Mouse (Mus musculus): ENCODE data around the gene Olfr61. TPM values are rescaled to one million over a fixed set of nuclear protein-coding genes. Genes with fewer than 3 reads are reported as not detected.
"Not testable (repeated sequence)": the region's sequence is repeated elsewhere in the genome, so short reads cannot be mapped to it uniquely, and the experiment has no call there.

Olfr61 gene
- not detected in 2 replicates for polyA plus RNA-seq (2012; rRNA removed)

DNA sequence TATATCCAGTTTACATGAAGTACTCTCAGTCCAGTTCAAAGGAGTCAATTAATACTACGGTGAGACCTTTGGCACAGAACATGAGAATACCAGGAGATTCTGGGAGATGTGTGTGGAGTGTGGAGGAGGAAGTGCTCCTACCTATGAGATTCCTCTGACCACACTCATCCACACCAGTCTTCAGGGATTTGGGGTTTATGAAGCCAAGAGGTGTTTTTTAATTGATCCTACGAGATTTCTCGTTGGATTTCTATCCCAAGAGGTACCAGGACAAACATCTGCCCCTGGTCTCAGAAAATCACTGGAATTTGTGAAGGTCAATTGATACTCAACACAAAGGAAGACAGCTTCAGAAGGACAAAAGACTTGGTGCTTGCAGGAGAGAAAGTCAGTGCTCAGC lies at the start of gene Olfr61:
Gene Olfr61 (plus strand): TSS at position 301 of the 400 bp plus-strand sequence.
- H3K27me3 ChIP-seq (ENCODE audit: control insufficient read depth, insufficient read depth, low read length); H3K4me1 ChIP-seq (ENCODE audit: control insufficient read depth, insufficient read depth, low read length); H3K27ac ChIP-seq (ENCODE audit: insufficient read depth, low read length); H3K4me3 ChIP-seq (replicated peaks; ENCODE audit: insufficient read depth, low read depth, low read length); DNase-seq: not testable (repeated sequence)
- WGBS, result 81% methylated on average over 3 of the region's 3 CpGs

DNA sequence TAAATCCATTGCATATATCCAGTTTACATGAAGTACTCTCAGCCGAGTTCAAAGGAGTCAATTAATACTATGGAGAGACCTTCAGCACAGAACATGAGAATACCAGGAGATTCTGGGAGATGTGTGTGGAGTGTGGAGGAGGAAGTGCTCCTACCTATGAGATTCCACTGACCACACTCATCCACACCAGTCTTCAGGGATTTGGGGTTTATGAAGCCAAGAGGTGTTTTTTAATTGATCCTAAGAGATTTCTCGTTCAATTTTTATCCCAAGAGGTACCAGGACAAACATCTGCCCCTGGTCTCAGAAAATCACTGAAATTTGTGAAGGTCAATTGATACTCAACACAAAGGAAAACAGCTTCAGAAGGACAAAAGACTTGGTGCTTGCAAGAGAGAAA lies 27.8 kb upstream of the Olfr61 start, which contains the start of gene Olfr46:
Gene Olfr46 (plus strand): TSS at position 301 of the 400 bp plus-strand sequence.
- WGBS, result 78% methylated on average over 2 of the region's 2 CpGs
- not testable (repeated sequence) for H3K4me1 ChIP-seq (ENCODE audit: control insufficient read depth, insufficient read depth, low read length); H3K27ac ChIP-seq (ENCODE audit: insufficient read depth, low read length); H3K27me3 ChIP-seq (ENCODE audit: control insufficient read depth, insufficient read depth, low read length); H3K4me3 ChIP-seq (replicated peaks; ENCODE audit: insufficient read depth, low read depth, low read length); DNase-seq

DNA sequence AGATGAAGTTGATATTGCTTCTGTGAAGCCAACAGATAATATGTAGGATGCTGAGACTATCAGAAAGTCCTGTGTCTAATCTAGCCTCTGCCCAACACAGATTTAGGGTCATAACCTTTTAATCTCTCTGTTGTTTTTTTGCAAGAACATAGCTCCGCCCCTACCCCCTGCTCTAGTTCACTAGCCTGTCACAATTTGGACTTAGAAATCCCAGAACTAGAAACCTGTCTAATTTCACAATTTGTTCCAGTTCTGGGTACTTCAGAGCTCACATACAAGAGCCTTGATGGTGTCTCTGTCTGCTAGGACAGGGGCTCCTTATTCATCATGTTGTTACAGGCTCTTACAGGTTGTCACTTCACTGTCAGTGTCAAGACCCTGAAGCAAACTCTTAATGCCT lies 1.8 kb downstream of the Olfr61 start:
- no peak for DNase-seq
- Histone ChIP-seq H3K27ac (ENCODE audit: insufficient read depth, low read length) (no peak overlapping the region), H3K27me3 (ENCODE audit: control insufficient read depth, insufficient read depth, low read length) (no peaks in the 10 kb centered on the region), H3K4me1 (ENCODE audit: control insufficient read depth, insufficient read depth, low read length) (no peaks in the 10 kb centered on the region; the same call in 1 of the 2 replicates), H3K4me3 (replicated peaks; ENCODE audit: insufficient read depth, low read depth, low read length) (no peak overlapping the region)
- no peak for TF ChIP-seq POLR2A (IDR thresholded peaks at IDR 0.05; ENCODE audit: borderline replicate concordance, insufficient read depth, low read length)
- no peak for TF ChIP-seq CTCF (IDR thresholded peaks at IDR 0.05; ENCODE audit: borderline replicate concordance, insufficient read depth, low read depth, low read length)
- 72% methylated on average over 1 of the region's 1 CpGs for WGBS

DNA sequence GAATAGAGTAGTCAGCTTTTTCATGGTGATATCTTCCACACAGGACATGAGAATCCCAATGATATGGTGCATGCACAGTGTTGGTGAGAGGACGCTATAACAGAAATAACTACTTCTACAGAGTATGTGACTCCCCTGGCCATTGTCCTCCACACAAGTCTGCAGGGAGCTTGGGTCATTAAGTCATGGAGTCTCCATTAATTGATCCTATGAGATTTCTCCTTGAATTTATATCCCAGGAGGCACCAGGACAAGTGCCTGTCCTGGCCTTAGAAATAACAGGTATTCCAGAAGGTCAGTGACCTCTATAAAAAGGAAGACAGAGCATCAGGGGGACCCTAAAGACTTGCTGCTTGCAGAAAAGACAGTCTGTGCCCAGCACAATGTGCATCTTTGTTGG lies 17.4 kb downstream of the Olfr61 start, which contains the start of gene Olfr53:
Gene Olfr53 (plus strand): TSS at position 301 of the 400 bp plus-strand sequence.
- TF ChIP-seq POLR2A (IDR thresholded peaks at IDR 0.05; ENCODE audit: borderline replicate concordance, insufficient read depth, low read length) (no peak), CTCF (IDR thresholded peaks at IDR 0.05; ENCODE audit: borderline replicate concordance, insufficient read depth, low read depth, low read length) (no peak)
- Histone ChIP-seq H3K27ac (ENCODE audit: insufficient read depth, low read length) (no peak within 1 kb of the TSS), H3K27me3 (ENCODE audit: control insufficient read depth, insufficient read depth, low read length) (no peaks in the 10 kb centered on the region), H3K4me1 (ENCODE audit: control insufficient read depth, insufficient read depth, low read length) (no peaks in the 10 kb centered on the region), H3K4me3 (replicated peaks; ENCODE audit: insufficient read depth, low read depth, low read length) (no peak within 1 kb of the TSS)
- WGBS, result 86% methylated on average over 1 of the region's 1 CpGs
- no peak for DNase-seq

DNA sequence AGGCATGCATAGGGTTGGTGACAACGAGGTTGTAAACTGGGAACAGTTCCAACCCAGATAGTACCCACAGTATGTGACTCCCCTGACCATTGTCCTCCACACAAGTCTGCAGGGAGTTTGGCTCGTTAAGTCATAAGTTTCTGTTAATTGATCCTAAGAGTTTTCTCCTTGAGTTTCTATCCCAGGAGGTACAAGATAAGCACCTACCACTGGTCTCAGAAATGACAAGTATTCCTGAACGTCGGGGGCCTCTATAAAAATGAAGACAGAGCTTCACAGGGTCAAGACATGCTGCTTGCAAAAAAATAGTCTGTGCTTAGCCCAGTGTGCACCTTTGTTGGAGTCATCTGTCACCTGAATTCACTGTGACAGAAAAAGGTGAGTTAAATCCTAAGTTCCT lies 30.9 kb downstream of the Olfr61 start, which contains the start of gene Olfr539:
Gene Olfr539 (plus strand): TSS at position 301 of the 400 bp plus-strand sequence.
- no peak for TF ChIP-seq POLR2A (IDR thresholded peaks at IDR 0.05; ENCODE audit: borderline replicate concordance, insufficient read depth, low read length)
- Histone ChIP-seq H3K4me3 (replicated peaks; ENCODE audit: insufficient read depth, low read depth, low read length) (no peak within 1 kb of the TSS), H3K27ac (ENCODE audit: insufficient read depth, low read length) (no peak within 1 kb of the TSS), H3K27me3 (ENCODE audit: control insufficient read depth, insufficient read depth, low read length) (no peaks in the 10 kb centered on the region), H3K4me1 (ENCODE audit: control insufficient read depth, insufficient read depth, low read length) (no peaks in the 10 kb centered on the region)
- WGBS, result 58% methylated on average over 4 of the region's 4 CpGs
- DNase-seq, result no peak

DNA sequence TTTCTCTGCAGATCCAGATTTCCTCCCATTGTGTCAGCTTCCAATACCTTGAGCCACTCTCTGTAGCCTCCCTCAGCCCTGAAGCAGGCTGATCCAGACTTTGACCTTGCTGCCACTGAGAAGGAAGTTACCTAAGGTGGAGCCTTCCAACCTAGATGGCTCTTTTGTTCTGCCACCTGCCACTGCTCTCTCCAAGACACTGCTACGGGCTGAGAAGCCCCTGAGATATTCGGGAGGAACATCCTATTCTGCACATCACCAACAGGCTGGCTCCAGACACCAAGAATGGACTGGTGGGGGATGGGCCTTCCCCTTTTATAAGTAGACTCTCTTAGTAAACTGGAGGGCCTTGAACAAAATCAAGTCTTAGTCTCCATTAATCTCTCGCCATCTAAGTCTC lies 41.9 kb downstream of the Olfr61 start:
- H3K27ac ChIP-seq (ENCODE audit: insufficient read depth, low read length); H3K27me3 ChIP-seq (ENCODE audit: control insufficient read depth, insufficient read depth, low read length); H3K4me1 ChIP-seq (ENCODE audit: control insufficient read depth, insufficient read depth, low read length); H3K4me3 ChIP-seq (replicated peaks; ENCODE audit: insufficient read depth, low read depth, low read length); DNase-seq: not testable (repeated sequence)
- 72% methylated on average over 3 of the region's 3 CpGs for WGBS

DNA sequence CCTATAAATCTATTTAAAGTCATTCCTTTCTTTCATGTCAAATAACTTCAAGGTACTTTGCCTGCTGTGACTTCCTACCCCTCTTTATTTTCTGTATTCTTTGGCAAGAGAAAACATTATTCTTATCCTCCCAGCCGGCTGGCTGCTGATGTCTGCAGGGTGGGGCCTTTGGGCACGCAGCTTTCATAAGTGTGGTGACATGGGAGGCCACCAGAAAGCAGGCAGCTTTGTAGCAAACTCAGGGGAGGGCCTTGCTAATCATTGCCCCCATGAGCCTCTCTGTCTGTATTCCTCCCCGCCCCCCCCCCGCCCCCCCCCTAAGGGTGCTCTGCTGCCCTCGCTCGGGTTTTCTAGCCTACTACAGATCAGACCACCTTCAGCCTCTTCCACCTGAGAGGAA lies 47.1 kb downstream of the Olfr61 start:
- no peaks in the 10 kb centered on the region for H3K4me1 ChIP-seq (ENCODE audit: control insufficient read depth, insufficient read depth, low read length)
- H3K27me3 ChIP-seq (ENCODE audit: control insufficient read depth, insufficient read depth, low read length), result no peaks in the 10 kb centered on the region
- TF ChIP-seq POLR2A (IDR thresholded peaks at IDR 0.05; ENCODE audit: borderline replicate concordance, insufficient read depth, low read length) (no peak), CTCF (IDR thresholded peaks at IDR 0.05; ENCODE audit: borderline replicate concordance, insufficient read depth, low read depth, low read length) (no peak)
- no peak for DNase-seq
- H3K27ac ChIP-seq (ENCODE audit: insufficient read depth, low read length), result no peak overlapping the region
- no peak overlapping the region for H3K4me3 ChIP-seq (replicated peaks; ENCODE audit: insufficient read depth, low read depth, low read length)
- 1% methylated on average over 5 of the region's 6 CpGs for WGBS

DNA sequence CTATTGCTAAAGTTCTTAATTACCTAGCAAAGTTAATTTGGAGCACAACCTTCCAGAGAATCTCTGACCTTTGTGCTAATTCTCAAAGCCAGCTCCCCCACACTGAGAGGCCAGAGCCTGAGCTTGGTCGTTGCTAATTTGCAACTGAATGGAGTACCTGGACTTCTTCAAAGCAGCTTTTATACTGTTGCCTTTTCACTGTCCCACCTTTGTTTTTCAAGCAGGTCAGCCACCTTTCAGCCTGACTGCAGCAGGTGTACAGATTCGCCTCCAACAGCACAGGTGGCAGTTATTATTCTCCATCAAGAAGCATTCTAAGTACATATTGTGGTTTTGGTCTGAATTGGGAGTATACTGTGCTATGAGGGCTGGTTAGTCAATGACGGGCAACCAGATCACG lies 50.8 kb downstream of the Olfr61 start:
- H3K4me1 ChIP-seq (ENCODE audit: control insufficient read depth, insufficient read depth, low read length); DNase-seq; H3K4me3 ChIP-seq (replicated peaks; ENCODE audit: insufficient read depth, low read depth, low read length); H3K27me3 ChIP-seq (ENCODE audit: control insufficient read depth, insufficient read depth, low read length); H3K27ac ChIP-seq (ENCODE audit: insufficient read depth, low read length): not testable (repeated sequence)
- WGBS, result 59% methylated on average over 4 of the region's 4 CpGs

DNA sequence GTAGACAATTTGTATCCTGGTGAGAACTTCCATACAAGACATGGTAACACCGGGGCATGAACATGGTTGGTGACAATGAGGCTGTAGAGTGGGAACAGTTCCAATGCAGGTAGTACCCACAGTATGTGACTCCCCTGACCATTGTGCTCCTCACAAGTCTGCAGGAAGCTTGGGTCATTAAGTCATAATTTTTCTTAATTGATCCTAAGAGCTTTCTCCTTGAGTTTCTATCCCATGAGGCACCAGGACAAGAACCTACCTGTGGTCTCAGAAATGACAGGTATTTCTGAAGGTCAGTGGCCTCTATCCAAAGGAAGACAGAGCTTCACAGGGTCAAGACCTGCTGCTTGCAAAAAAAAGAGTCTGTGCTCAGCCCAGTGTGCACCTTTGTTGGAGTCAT lies 52.9 kb downstream of the Olfr61 start, which contains the start of gene Olfr45:
Gene Olfr45 (plus strand): TSS at position 301 of the 400 bp plus-strand sequence.
- Histone ChIP-seq H3K4me1 (ENCODE audit: control insufficient read depth, insufficient read depth, low read length) (no peaks in the 10 kb centered on the region), H3K27ac (ENCODE audit: insufficient read depth, low read length) (no peak within 1 kb of the TSS), H3K4me3 (replicated peaks; ENCODE audit: insufficient read depth, low read depth, low read length) (no peak within 1 kb of the TSS), H3K27me3 (ENCODE audit: control insufficient read depth, insufficient read depth, low read length) (no peaks in the 10 kb centered on the region)
- no peak for TF ChIP-seq CTCF (IDR thresholded peaks at IDR 0.05; ENCODE audit: borderline replicate concordance, insufficient read depth, low read depth, low read length)
- TF ChIP-seq POLR2A (IDR thresholded peaks at IDR 0.05; ENCODE audit: borderline replicate concordance, insufficient read depth, low read length), result no peak
- no peak for DNase-seq
- WGBS, result 81% methylated on average over 1 of the region's 1 CpGs

Other genes with a start within 250 kb of the Olfr61 start
- gene Olfr531, start 226.1 kb upstream of the Olfr61 start, polyA plus RNA-seq (2012; rRNA removed), result not detected in 2 replicates
- gene Olfr532, start 207.3 kb upstream of the Olfr61 start, polyA plus RNA-seq (2012; rRNA removed), result not detected in 2 replicates
- gene Olfr533, start 165.6 kb upstream of the Olfr61 start, polyA plus RNA-seq (2012; rRNA removed), result not detected in 2 replicates
- not detected in 2 replicates for gene Olfr535, start 144.8 kb upstream of the Olfr61 start, polyA plus RNA-seq (2012; rRNA removed)
- gene Olfr536, start 121.6 kb upstream of the Olfr61 start, polyA plus RNA-seq (2012; rRNA removed), result not detected in 2 replicates
- not detected in 2 replicates for gene Olfr538, start 61.1 kb upstream of the Olfr61 start, polyA plus RNA-seq (2012; rRNA removed)
- not detected in 2 replicates for gene Olfr46, start 27.7 kb upstream of the Olfr61 start, polyA plus RNA-seq (2012; rRNA removed)
- not detected in 2 replicates for gene Olfr53, start 17.5 kb downstream of the Olfr61 start, polyA plus RNA-seq (2012; rRNA removed)
- gene Olfr539, start 31.0 kb downstream of the Olfr61 start, polyA plus RNA-seq (2012; rRNA removed), result not detected in 2 replicates
- gene Olfr45, start 53.0 kb downstream of the Olfr61 start, polyA plus RNA-seq (2012; rRNA removed), result not detected in 2 replicates
- not detected in 2 replicates for gene Olfr541, start 68.3 kb downstream of the Olfr61 start, polyA plus RNA-seq (2012; rRNA removed)
- gene Cyp2e1, start 134.8 kb downstream of the Olfr61 start, polyA plus RNA-seq (2012; rRNA removed), result 0.18 and 0.25 TPM in 2 replicates
- gene Syce1, start 158.9 kb downstream of the Olfr61 start, polyA plus RNA-seq (2012; rRNA removed), result 0.11 and 0.79 TPM in 2 replicates
- gene Zfp941, start 193.2 kb downstream of the Olfr61 start, polyA plus RNA-seq (2012; rRNA removed), result 13.2 and 14.5 TPM in 2 replicates
- 0.38 and 0.62 TPM in 2 replicates for gene Urah, start 206.0 kb downstream of the Olfr61 start, polyA plus RNA-seq (2012; rRNA removed)
- gene Scgb1c1, start 216.6 kb downstream of the Olfr61 start, polyA plus RNA-seq (2012; rRNA removed), result not detected in 2 replicates
- gene Odf3, start 218.8 kb downstream of the Olfr61 start, polyA plus RNA-seq (2012; rRNA removed), result 0.13 TPM in 1 of 2 replicates, not detected in the other
- gene Gm45785, start 227.4 kb downstream of the Olfr61 start, polyA plus RNA-seq (2012; rRNA removed), result 0.15 and 0.25 TPM in 2 replicates
- 71.1 and 74.7 TPM in 2 replicates for gene Ric8a, start 228.0 kb downstream of the Olfr61 start, polyA plus RNA-seq (2012; rRNA removed)
- gene Bet1l, start 228.6 kb downstream of the Olfr61 start, polyA plus RNA-seq (2012; rRNA removed), result 30.8 TPM in 2 replicates

Measured in cerebellum, adult 2 months (tissue).